Mouse (Mus musculus): ENCODE results near the gene Nectin4. TPM values are rescaled to one million over a fixed set of nuclear protein-coding genes. Genes with fewer than 3 reads are reported as not detected.
A peak's percentile ranks its signal among the peaks of the same experiment; 100 is the strongest.
"Not testable (repeated sequence)": the region's sequence is repeated elsewhere in the genome, so short reads cannot be mapped to it uniquely, and the experiment has no call there.

Gene Nectin4
- total RNA-seq (2017), result 2.2 and 2.9 TPM in 2 replicates

GRCm38 (mm10) chr1:171369845-171370556, at the start of gene Nectin4:
Nectin4 (plus strand) TSS chr1:171370099.
- peak; percentile 28; the same call in 1 of the 2 replicates for ATAC-seq (ENCODE audit: extremely low read depth, insufficient number of reproducible peaks, low FRiP score, poor library complexity, severe bottlenecking)

DNA sequence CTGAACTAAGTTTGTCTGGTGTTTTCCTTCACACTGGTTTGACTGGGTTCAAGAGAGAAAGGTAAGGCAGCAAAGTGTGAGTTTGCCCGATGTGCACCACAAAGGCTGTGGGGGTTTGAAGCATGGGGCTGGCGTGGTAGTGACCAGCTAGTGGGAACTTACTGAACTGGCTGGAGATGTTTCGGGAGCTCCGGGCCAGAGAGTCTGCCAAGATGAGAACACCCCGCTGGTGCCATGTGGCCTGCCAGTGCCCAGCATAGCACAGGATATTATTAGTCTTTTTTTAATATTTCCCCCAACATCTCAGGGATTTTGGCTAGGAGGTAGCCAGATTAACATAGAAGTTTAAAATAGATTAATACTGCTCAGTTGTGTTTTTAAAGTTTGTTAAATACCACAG, 49.7 kb upstream of the Nectin4 start:
- no peak for ATAC-seq (ENCODE audit: extremely low read depth, insufficient number of reproducible peaks, low FRiP score, poor library complexity, severe bottlenecking)

- ATAC-seq (ENCODE audit: extremely low read depth, insufficient number of reproducible peaks, low FRiP score, poor library complexity, severe bottlenecking), result peak; percentile 55; the same call in 1 of the 2 replicates
Observed at GRCm38 (mm10) chr1:171321415-171321814, 48.5 kb upstream of the Nectin4 start.

DNA sequence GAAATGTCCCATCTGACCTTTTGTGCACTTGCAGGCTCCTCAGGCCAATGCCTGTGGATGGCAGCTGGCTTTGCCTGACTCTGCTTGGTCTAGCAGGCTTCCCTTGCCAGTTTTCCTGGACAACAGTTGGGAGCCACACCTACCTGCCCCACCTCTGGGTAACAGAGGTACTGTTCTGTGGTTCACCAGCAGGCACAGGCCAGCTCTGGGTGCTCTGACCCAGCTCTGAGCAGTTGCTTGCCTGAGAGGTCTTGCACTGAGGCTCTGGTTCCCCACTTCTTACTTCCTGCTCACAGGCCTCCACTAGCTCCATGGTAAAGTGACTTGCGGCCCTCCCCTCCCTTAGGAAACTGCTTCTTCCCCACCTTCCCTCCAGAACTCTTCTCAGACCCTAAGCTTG, 47.9 kb upstream of the Nectin4 start:
- ATAC-seq (ENCODE audit: extremely low read depth, insufficient number of reproducible peaks, low FRiP score, poor library complexity, severe bottlenecking), result no peak

GRCm38 (mm10) chr1:171325571-171325970, 44.3 kb upstream of the Nectin4 start:
- no peak for ATAC-seq (ENCODE audit: extremely low read depth, insufficient number of reproducible peaks, low FRiP score, poor library complexity, severe bottlenecking)

GRCm38 (mm10) chr1:171326588-171326987, 43.3 kb upstream of the Nectin4 start:
- not testable (repeated sequence) for ATAC-seq (ENCODE audit: extremely low read depth, insufficient number of reproducible peaks, low FRiP score, poor library complexity, severe bottlenecking)

DNA sequence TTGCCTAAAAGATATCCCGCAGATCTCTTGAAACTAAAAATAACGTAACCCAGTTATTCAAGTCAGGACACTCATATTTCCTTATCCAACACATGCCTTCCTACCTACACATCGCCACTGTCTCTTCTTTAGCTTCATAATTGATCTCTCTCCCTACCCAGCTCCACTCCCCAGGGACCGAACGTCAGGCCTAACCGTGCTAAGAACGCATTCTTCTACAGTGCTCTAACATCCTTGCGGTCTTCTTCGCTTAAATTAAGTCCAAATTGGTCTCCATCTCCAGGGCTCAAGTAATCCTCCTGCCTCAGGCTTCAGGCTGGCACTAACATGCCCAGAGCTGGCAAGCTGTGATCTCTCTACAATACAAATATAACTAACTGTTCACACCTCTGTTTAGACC, 41.7 kb upstream of the Nectin4 start:
- no peak for ATAC-seq (ENCODE audit: extremely low read depth, insufficient number of reproducible peaks, low FRiP score, poor library complexity, severe bottlenecking)

- ATAC-seq (ENCODE audit: extremely low read depth, insufficient number of reproducible peaks, low FRiP score, poor library complexity, severe bottlenecking), result peak; percentile 94
Observed at GRCm38 (mm10) chr1:171328839-171329432, 41.0 kb upstream of the Nectin4 start, which contains the start of gene Dedd. Dedd (plus strand) TSS chr1:171329145.

GRCm38 (mm10) chr1:171329433-171330215, 40.3 kb upstream of the Nectin4 start:
- no peak; the same call in 1 of the 2 replicates for ATAC-seq (ENCODE audit: extremely low read depth, insufficient number of reproducible peaks, low FRiP score, poor library complexity, severe bottlenecking)

GRCm38 (mm10) chr1:171330216-171330560, 39.7 kb upstream of the Nectin4 start:
- ATAC-seq (ENCODE audit: extremely low read depth, insufficient number of reproducible peaks, low FRiP score, poor library complexity, severe bottlenecking), result no peak

DNA sequence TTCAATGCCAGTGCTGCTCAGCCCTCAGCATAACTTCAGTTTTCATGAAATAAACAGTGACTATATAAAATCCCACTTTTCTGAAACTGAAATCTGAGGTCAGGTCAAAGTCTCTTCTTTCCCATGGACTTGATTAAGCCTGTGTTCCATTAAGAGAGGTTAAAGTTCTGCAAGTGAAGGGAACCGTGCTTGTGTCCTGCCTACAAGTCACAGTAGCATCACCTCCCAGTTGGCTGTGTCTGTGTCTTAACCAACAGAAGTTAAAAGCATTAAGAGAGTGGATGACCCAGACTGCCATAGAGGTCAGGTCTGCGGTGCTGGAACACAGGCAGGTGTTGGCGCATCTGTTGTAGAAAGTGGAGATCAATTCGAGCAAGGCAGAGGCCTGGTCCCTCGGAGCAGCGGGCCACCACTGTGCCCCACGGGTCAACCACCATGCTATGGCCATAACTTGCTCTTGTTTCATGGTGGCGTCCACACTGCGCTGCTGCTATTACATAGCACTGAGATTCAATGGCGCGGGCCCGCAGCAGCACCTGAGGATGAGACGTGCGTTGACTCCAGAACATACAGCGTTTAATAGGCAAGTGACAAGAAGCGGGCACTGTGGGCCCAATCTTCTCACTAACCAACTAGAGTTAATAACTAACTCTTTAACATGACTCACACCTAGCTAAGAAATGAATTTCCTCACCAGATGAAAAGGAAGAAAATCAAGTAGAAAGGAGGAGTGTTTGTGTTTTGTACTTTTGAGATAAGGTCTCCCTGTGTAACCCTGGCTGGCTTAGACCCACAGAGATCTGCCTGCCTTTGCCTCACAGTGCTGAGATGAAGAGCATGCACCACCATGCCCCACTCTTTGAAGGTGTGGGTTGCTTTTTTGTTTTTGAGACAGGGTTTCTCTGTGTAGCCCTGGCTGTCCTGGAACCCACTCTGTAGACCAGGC, 27.4 kb upstream of the Nectin4 start:
- ATAC-seq (ENCODE audit: extremely low read depth, insufficient number of reproducible peaks, low FRiP score, poor library complexity, severe bottlenecking), result no peak

DNA sequence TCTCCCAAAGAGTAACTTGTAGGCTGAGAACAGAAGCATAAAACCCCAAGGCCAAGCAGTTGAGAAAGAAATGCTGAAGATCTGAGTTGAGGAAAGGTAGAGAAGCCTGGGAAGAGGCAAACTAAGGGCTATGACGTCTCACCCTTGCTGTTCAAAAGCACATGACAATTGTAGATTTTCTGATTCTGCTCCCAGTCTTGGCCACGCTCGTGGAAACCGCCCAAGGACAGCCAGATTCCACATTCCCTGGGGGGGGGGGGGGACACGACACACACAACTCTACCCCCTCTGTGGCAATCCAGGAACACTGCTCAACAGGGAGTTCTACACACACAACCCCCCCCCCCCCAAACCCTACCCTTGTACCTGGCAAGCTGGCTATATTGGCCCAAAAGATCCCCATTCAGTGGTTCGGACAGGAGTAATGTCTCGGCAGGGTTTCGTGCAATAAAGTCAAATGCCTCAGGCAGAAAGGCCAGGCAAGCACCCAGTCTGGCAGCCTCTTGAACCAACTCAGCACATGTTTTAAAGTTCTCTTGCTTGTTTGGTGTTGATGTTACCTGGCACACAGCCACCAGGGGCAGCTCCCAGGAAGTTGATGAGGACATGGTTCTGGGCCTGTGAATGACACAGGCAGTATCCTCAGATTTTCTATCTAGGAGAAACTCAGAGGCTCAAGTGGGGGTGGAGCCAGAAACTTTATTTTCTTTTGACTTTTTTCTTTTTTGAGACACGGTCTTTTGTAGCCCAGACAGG, 25.8 kb upstream of the Nectin4 start:
- no peak for ATAC-seq (ENCODE audit: extremely low read depth, insufficient number of reproducible peaks, low FRiP score, poor library complexity, severe bottlenecking)

DNA sequence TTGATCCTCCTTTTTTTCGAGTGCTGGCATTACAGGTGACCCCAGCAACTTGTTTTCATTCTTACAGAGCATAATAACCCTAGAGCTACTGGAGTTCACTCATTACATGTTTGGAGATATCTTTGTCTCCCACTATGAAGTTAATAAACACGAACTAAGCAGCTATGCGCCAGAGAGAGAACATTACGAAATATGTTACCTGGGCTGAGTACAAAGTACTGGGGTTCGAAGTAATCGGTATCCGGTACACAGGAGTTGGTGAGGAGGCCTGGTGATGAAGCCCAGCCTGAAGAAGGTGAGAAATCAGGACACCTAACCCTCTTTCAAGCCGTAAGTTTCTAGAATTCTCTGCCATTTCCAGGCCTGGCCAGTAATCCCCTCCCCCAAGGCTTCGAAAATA, 25.2 kb upstream of the Nectin4 start:
- no peak for ATAC-seq (ENCODE audit: extremely low read depth, insufficient number of reproducible peaks, low FRiP score, poor library complexity, severe bottlenecking)

DNA sequence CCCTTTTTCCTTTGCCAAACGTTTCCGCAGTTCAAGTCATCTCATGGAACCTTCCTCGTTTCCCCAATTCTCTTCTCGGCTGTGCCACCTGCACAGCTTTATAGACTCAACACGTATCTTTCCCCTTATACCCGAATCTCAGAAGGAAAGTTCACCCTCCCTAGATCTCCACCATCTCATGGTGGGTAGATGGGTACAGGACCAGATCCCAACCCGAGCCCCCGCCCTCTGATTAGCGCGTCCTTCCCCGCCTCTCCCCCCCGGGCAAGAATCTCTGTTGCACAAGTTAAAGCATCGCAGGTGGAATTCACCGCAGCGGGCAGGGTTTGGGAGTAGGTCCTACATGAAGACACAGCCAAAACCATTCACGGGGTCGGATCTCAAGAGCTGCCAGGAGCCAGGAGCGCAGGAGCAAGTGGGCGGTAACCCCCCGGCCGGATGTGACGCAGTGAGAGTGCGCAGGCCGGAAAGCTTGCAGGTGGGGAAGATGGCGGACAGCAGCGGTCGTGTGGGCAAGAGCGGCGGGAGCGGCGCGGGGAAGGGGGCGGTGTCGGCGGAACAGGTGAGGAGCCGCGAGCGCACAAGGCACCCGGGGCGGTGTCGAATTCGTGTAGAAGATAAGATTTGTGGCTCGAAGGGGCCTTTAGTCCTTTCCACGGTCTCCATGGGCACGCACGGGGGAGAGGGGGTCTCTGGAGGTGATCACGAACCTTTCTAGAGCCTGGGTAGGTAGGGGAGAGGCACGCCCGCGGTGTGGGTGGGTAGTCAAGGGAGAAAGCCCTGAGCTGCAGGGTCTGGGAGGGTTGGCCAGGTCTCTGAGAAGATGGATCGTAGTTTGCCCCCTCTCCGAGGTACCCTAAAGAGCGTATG, 24.4 kb upstream of the Nectin4 start, which contains the start of the genes Nit1 and Pfdn2:
Nit1 (minus strand) TSS at position 422 of the 870 bp plus-strand sequence.
Pfdn2 (plus strand) TSS at position 446 of the 870 bp plus-strand sequence.
- ATAC-seq (ENCODE audit: extremely low read depth, insufficient number of reproducible peaks, low FRiP score, poor library complexity, severe bottlenecking), result peak; percentile 97

GRCm38 (mm10) chr1:171346095-171346450, 23.8 kb upstream of the Nectin4 start:
- ATAC-seq (ENCODE audit: extremely low read depth, insufficient number of reproducible peaks, low FRiP score, poor library complexity, severe bottlenecking), result no peak; the same call in 1 of the 2 replicates

GRCm38 (mm10) chr1:171348665-171349064, 21.2 kb upstream of the Nectin4 start:
- no peak for ATAC-seq (ENCODE audit: extremely low read depth, insufficient number of reproducible peaks, low FRiP score, poor library complexity, severe bottlenecking)

DNA sequence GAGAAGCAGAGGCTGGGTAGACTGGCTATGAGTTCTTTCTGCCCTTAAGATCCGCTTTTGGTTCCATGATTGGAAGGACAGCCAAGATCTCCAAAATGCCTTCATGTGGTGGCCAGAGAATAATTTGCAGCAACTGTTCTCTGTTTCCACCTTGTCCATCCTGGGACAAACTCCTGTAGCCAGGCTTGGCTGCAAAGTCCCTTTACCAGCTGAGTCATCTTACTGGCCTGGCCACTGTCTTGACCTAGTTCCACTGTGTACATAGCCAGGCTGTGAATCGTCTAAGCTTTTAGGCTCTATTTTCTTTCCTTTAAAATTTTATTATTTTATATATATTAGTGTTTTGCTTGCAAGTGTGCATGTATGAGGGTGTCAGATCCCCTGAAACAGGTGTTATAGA, 20.7 kb upstream of the Nectin4 start:
- ATAC-seq (ENCODE audit: extremely low read depth, insufficient number of reproducible peaks, low FRiP score, poor library complexity, severe bottlenecking), result no peak
